Mouse (Mus musculus): Measurements from ENCODE around the gene AW822073.

AW822073 gene

DNA sequence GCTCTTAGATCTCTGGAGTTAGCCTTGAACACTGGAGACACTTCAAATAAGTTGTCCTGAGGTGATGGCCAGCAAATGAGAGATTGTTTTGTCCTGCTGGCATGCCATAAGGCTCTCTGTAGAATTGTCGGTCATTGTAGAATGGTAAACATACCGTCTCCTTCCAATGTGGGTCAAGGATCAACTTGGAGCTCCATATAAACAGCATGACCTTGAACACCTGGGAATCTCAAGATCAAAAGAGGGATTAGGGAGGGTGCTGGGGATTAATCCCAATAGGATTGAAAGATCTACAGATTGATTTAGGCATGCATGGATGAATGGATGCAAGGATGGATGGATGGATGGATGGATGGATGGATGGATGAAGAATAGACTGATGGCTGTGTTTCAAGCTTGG, 3.2 kb downstream of the AW822073 start:
- DNase-seq (ENCODE audit: low spot score in 2 of 2), result peak in 1 of 2 experiments; percentile 54

DNA sequence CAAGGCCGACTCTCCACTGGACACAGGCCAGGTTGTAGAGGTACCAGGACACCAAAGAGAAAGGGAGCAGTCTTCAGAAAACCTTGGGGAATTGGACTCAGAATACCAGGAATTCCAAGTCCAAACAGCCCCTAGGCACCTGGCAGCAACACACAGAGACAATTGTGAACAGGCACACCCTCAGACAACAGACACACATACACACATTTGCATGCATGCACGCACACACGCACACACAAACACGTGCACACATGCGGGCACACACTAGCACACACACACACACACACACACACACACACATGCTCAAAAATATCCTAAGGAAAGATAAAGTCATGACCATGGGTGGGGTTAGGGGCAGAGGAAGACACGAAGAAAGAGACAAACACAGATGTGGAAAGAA, 4.0 kb downstream of the AW822073 start:
- no peak for DNase-seq (ENCODE audit: low spot score in 2 of 2)

DNA sequence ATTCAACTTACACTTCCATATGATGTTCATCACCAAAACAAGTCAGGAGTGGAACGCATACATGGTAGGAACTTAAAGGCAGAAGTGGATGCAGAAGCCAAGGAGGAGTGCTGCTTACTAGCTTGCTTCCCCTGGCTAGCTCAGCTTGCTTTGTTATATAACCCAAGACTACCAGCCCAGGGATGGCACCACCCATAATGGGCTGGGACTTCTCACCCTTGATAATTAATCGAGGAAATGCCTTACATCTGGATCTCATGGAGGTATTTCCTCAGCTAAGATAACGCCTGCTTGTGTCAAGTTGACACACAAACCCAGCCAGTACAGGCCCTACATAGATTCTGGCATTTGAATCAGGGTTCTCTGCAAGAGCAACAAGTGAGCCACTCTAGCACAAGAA, 7.4 kb downstream of the AW822073 start:
- no peak for DNase-seq (ENCODE audit: low spot score in 2 of 2)

- DNase-seq (ENCODE audit: low spot score in 2 of 2), result no peak
These were observed 9.4 kb downstream of the AW822073 start for GRCm38 (mm10) chr10:58215353-58215752.

GRCm38 (mm10) chr10:58214934-58215333, 9.8 kb downstream of the AW822073 start:
- DNase-seq (ENCODE audit: low spot score in 2 of 2), result no peak

GRCm38 (mm10) chr10:58214497-58214896, 10.2 kb downstream of the AW822073 start:
- no peak for DNase-seq (ENCODE audit: low spot score in 2 of 2)

DNA sequence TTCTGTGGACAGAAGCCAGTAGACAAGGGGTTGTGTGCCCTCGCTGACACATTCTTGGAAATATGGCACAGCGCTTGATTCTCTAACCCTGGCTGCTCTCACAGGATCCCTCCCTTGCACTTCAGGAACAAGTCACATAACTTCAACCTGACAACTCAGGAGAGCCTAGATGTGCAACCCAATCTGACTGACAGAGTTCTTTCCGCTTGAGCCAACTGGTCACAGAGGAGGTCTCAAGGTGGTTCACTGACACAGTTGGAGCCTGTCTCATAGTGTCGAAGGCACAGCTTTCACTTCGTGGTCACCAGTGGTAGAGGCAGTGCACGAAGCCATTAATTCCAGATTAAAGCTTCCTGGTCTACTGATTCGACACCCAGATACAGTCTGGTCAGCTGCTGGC, 12.5 kb downstream of the AW822073 start:
- no peak for DNase-seq (ENCODE audit: low spot score in 2 of 2)

- no peak for DNase-seq (ENCODE audit: low spot score in 2 of 2)
These were observed 13.5 kb downstream of the AW822073 start for GRCm38 (mm10) chr10:58211213-58211612.

- DNase-seq (ENCODE audit: low spot score in 2 of 2), result no peak
These were observed 14.2 kb downstream of the AW822073 start for GRCm38 (mm10) chr10:58210514-58210913.

DNA sequence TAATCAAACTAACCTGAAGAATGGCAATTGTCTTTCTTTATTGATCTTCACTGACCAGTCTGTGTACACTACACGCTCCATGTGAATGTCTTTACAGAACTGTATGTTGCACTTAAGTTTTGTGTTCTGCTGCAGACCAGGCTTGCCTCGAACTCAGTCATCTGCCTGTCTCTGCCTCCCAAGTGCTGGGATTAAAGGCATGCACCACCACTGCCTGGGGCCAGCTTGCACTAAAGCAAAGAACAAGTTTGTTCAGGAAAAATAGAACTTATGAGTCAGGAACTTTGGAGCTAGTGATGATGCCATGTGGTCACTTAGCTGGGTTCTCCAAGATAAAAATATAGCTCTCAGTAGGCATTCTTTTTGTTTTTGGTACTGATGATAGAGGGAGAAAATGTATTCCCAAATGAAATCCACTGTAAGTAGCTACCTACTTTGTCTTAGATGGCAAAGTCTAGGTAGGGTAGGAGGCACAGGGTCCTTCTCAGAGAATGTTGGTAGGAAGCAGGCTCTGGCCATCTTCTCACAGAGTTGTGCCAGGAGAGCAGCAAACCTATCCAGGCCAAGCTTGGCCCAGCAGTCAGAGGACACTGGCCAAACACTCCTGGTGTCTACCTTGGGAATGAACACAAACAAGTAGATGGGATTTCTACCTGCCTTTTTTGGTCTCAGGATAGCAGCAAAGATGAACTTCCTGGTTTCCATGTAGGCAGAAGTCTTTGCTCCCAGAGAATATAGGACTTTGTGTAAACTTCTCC, 14.8 kb downstream of the AW822073 start:
- no peak for DNase-seq (ENCODE audit: low spot score in 2 of 2)

DNA sequence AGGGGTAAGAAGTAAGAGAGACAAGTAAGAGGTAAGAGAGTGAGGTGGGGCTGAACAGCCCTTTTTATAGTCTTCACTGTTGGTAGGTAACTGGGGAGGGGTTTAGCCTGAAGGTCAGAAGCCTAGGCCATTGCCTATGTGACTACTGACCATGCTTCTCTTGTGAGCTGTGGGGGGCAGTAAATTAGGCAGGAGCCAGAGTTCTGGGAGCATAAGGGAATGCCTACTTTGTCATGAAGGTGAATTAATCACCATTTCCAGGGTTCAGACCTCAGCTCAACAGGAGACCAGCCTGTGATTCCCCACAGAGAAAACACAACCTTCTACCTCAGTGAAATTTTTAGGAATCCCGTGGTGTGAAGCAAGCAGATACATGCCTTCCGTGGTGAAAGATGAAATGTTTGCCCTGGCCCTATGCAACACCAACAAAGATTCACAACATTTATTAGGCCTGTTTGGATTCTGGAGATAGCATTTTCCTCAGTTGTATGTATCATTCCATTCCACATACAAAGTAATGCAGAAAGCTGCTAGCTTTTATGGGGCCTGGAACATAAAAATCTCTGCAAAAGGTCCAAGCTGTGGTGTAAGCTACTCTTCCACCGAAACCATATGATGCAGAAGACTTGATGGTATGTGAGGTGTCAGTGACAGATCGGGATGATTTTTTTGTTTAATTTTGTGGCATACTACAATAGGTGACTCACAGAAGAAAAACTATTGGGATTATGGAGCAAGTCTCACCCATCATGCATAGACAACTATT, 17.9 kb downstream of the AW822073 start:
- DNase-seq (ENCODE audit: low spot score in 2 of 2), result no peak

DNA sequence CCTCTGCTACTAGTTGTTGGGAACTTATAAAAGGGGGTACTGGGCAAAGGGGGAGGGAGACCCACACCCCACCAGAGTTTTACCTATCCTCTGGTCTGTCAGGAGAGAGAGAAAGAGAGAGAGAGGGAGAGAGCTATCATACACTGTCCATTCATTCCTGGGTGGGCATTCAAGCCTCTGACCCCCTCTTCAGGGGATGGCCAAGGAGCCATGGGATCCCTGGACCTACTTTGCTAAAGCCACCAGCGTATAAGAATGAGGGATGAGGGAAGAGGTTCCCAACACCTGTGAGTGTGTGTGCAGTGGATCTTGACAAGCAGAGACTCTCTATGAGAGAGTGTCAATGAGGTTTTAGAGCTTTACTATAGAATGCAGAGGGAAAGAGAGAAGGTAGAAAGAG, 18.7 kb downstream of the AW822073 start:
- DNase-seq (ENCODE audit: low spot score in 2 of 2), result no peak
